Mouse (Mus musculus): ENCODE data around the gene Rtp3. TPM values are rescaled to one million over a fixed set of nuclear protein-coding genes. Genes with fewer than 3 reads are reported as not detected.
A peak's percentile ranks its signal among the peaks of the same experiment; 100 is the strongest.

The Rtp3 gene
- polyA plus RNA-seq, 1 experiment from 2014 or later: 0.11 TPM

- no peak for ATAC-seq (ENCODE audit: low FRiP score)
- Histone ChIP-seq H3K36me3 (ENCODE audit: control insufficient read depth, insufficient read depth, low read length) (no peaks in the 10 kb centered on the region), H3K9me3 (ENCODE audit: control insufficient read depth, low read length) (no peaks in the 10 kb centered on the region), H3K27ac (ENCODE audit: low read depth, low read length) (no peak overlapping the region), H3K27me3 (ENCODE audit: control insufficient read depth, insufficient read depth, low read length) (peaks cover 20% of the 10 kb centered on the region; the same call in 1 of the 2 replicates), H3K4me1 (ENCODE audit: control insufficient read depth, insufficient read depth, low read length) (peaks cover 21% of the 10 kb centered on the region), H3K4me2 (no peak overlapping the region), H3K9ac (ENCODE audit: low read length) (no peak overlapping the region), H3K4me3 (ENCODE audit: low read depth, low read length) (no peak overlapping the region)
- 95% methylated on average over 13 of the region's 13 CpGs for WGBS
- peak; percentile 45 for DNase-seq (ENCODE audit: low spot score, missing footprints)
Measured at GRCm38 (mm10) chr9:110951866-110952265, 38.5 kb downstream of the Rtp3 start.

GRCm38 (mm10) chr9:110951397-110951796 is 39.0 kb downstream of the Rtp3 start, which contains the start of gene Lrrc2:
Gene Lrrc2, plus strand, starts transcription at chr9:110951545.
- DNase-seq (ENCODE audit: low spot score, missing footprints): peak; percentile 37
- WGBS: 88% methylated on average over 11 of the region's 11 CpGs

GRCm38 (mm10) chr9:110950109-110950508 is 40.3 kb downstream of the Rtp3 start:
- no peak for ATAC-seq (ENCODE audit: low FRiP score)
- no peak overlapping the region for H3K4me3 ChIP-seq (ENCODE audit: low read depth, low read length)
- no peak overlapping the region for H3K9ac ChIP-seq (ENCODE audit: low read length)
- 99% methylated on average over 3 of the region's 3 CpGs for WGBS
- H3K27me3 ChIP-seq (ENCODE audit: control insufficient read depth, insufficient read depth, low read length): peaks cover 27% of the 10 kb centered on the region
- no peak overlapping the region for H3K4me2 ChIP-seq
- no peaks in the 10 kb centered on the region for H3K9me3 ChIP-seq (ENCODE audit: control insufficient read depth, low read length)
- H3K36me3 ChIP-seq (ENCODE audit: control insufficient read depth, insufficient read depth, low read length): no peaks in the 10 kb centered on the region
- peak; percentile 76 for DNase-seq (ENCODE audit: low spot score, missing footprints)
- no peak overlapping the region for H3K27ac ChIP-seq (ENCODE audit: low read depth, low read length)
- peaks cover 27% of the 10 kb centered on the region for H3K4me1 ChIP-seq (ENCODE audit: control insufficient read depth, insufficient read depth, low read length)

More at GRCm38 (mm10) chr9:110951397-110951796, 39.0 kb downstream of the Rtp3 start, which contains the start of gene Lrrc2:
- peaks cover 20% of the 10 kb centered on the region; the same call in 1 of the 2 replicates for H3K27me3 ChIP-seq (ENCODE audit: control insufficient read depth, insufficient read depth, low read length)
- no peak within 1 kb of the TSS for H3K9ac ChIP-seq (ENCODE audit: low read length)
- H3K27ac ChIP-seq (ENCODE audit: low read depth, low read length): no peak within 1 kb of the TSS
- no peak for ATAC-seq (ENCODE audit: low FRiP score)
- peaks cover 25% of the 10 kb centered on the region for H3K4me1 ChIP-seq (ENCODE audit: control insufficient read depth, insufficient read depth, low read length)
- no peaks in the 10 kb centered on the region for H3K9me3 ChIP-seq (ENCODE audit: control insufficient read depth, low read length)
- H3K36me3 ChIP-seq (ENCODE audit: control insufficient read depth, insufficient read depth, low read length): no peaks in the 10 kb centered on the region
- no peak within 1 kb of the TSS for H3K4me3 ChIP-seq (ENCODE audit: low read depth, low read length)
- H3K4me2 ChIP-seq: no peak within 1 kb of the TSS

GRCm38 (mm10) chr9:110948813-110949310 is 41.5 kb downstream of the Rtp3 start:
- Histone ChIP-seq H3K4me3 (ENCODE audit: low read depth, low read length) (no peak overlapping the region), H3K27ac (ENCODE audit: low read depth, low read length) (no peak overlapping the region), H3K9me3 (ENCODE audit: control insufficient read depth, low read length) (no peaks in the 10 kb centered on the region), H3K4me2 (no peak overlapping the region), H3K27me3 (ENCODE audit: control insufficient read depth, insufficient read depth, low read length) (peaks cover 37% of the 10 kb centered on the region), H3K36me3 (ENCODE audit: control insufficient read depth, insufficient read depth, low read length) (no peaks in the 10 kb centered on the region), H3K9ac (ENCODE audit: low read length) (no peak overlapping the region), H3K4me1 (ENCODE audit: control insufficient read depth, insufficient read depth, low read length) (peaks cover 19% of the 10 kb centered on the region)
- WGBS: 62% methylated on average over 8 of the region's 8 CpGs
- DNase-seq (ENCODE audit: low spot score, missing footprints): peak; percentile 77
- ATAC-seq (ENCODE audit: low FRiP score): no peak

GRCm38 (mm10) chr9:110947900-110948299 is 42.5 kb downstream of the Rtp3 start:
- Histone ChIP-seq H3K4me3 (ENCODE audit: low read depth, low read length) (no peak overlapping the region), H3K36me3 (ENCODE audit: control insufficient read depth, insufficient read depth, low read length) (no peaks in the 10 kb centered on the region), H3K4me1 (ENCODE audit: control insufficient read depth, insufficient read depth, low read length) (peaks cover 19% of the 10 kb centered on the region), H3K27me3 (ENCODE audit: control insufficient read depth, insufficient read depth, low read length) (peaks cover 36% of the 10 kb centered on the region), H3K4me2 (no peak overlapping the region), H3K9me3 (ENCODE audit: control insufficient read depth, low read length) (no peaks in the 10 kb centered on the region), H3K9ac (ENCODE audit: low read length) (no peak overlapping the region), H3K27ac (ENCODE audit: low read depth, low read length) (no peak overlapping the region)
- 9% methylated on average over 6 of the region's 6 CpGs for WGBS
- ATAC-seq (ENCODE audit: low FRiP score) (no peak), DNase-seq (ENCODE audit: low spot score, missing footprints) (peak; percentile 85)

GRCm38 (mm10) chr9:110947261-110947661 is 43.1 kb downstream of the Rtp3 start:
- no peak overlapping the region for H3K4me3 ChIP-seq (ENCODE audit: low read depth, low read length)
- DNase-seq (ENCODE audit: low spot score, missing footprints) (no peak), ATAC-seq (ENCODE audit: low FRiP score) (peak; percentile 52)
- H3K27me3 ChIP-seq (ENCODE audit: control insufficient read depth, insufficient read depth, low read length): peaks cover 29% of the 10 kb centered on the region
- peaks cover 19% of the 10 kb centered on the region for H3K4me1 ChIP-seq (ENCODE audit: control insufficient read depth, insufficient read depth, low read length)
- H3K9me3 ChIP-seq (ENCODE audit: control insufficient read depth, low read length): no peaks in the 10 kb centered on the region
- no peaks in the 10 kb centered on the region for H3K36me3 ChIP-seq (ENCODE audit: control insufficient read depth, insufficient read depth, low read length)
- no peak overlapping the region for H3K9ac ChIP-seq (ENCODE audit: low read length)
- 3% methylated on average over 6 of the region's 6 CpGs for WGBS
- H3K27ac ChIP-seq (ENCODE audit: low read depth, low read length): no peak overlapping the region
- peak overlapping the region; percentile 20; the same call in 1 of the 2 replicates for H3K4me2 ChIP-seq

- peak; percentile 92 for DNase-seq (ENCODE audit: low spot score, missing footprints)
- peak; percentile 17; the same call in 1 of the 2 replicates for ATAC-seq (ENCODE audit: low FRiP score)
- 3% methylated on average over 20 of the region's 20 CpGs for WGBS
- peaks cover 29% of the 10 kb centered on the region for H3K27me3 ChIP-seq (ENCODE audit: control insufficient read depth, insufficient read depth, low read length)
- no peak overlapping the region for H3K4me3 ChIP-seq (ENCODE audit: low read depth, low read length)
- H3K27ac ChIP-seq (ENCODE audit: low read depth, low read length): no peak overlapping the region
- no peaks in the 10 kb centered on the region for H3K36me3 ChIP-seq (ENCODE audit: control insufficient read depth, insufficient read depth, low read length)
- no peak overlapping the region for H3K9ac ChIP-seq (ENCODE audit: low read length)
- no peaks in the 10 kb centered on the region for H3K9me3 ChIP-seq (ENCODE audit: control insufficient read depth, low read length)
- H3K4me2 ChIP-seq: peak overlapping the region; percentile 20; the same call in 1 of the 2 replicates
- H3K4me1 ChIP-seq (ENCODE audit: control insufficient read depth, insufficient read depth, low read length): peaks cover 19% of the 10 kb centered on the region
Measured at GRCm38 (mm10) chr9:110946548-110947044, 43.8 kb downstream of the Rtp3 start.

- Histone ChIP-seq H3K27me3 (ENCODE audit: control insufficient read depth, insufficient read depth, low read length) (peaks cover 24% of the 10 kb centered on the region), H3K9ac (ENCODE audit: low read length) (no peak within 1 kb of the TSS), H3K4me1 (ENCODE audit: control insufficient read depth, insufficient read depth, low read length) (peaks cover 19% of the 10 kb centered on the region), H3K27ac (ENCODE audit: low read depth, low read length) (no peak within 1 kb of the TSS), H3K36me3 (ENCODE audit: control insufficient read depth, insufficient read depth, low read length) (no peaks in the 10 kb centered on the region), H3K9me3 (ENCODE audit: control insufficient read depth, low read length) (no peaks in the 10 kb centered on the region), H3K4me3 (ENCODE audit: low read depth, low read length) (no peak within 1 kb of the TSS), H3K4me2 (peak within 1 kb of the TSS; percentile 20; the same call in 1 of the 2 replicates)
- DNase-seq (ENCODE audit: low spot score, missing footprints): peak; percentile 82
- ATAC-seq (ENCODE audit: low FRiP score): no peak
- 7% methylated on average over 11 of the region's 11 CpGs for WGBS
Measured at GRCm38 (mm10) chr9:110945926-110946325, 44.5 kb downstream of the Rtp3 start, which contains the start of gene Tdgf1. Gene Tdgf1, minus strand, starts transcription at chr9:110946158.

- ATAC-seq (ENCODE audit: low FRiP score) (no peak), DNase-seq (ENCODE audit: low spot score, missing footprints) (peak; percentile 89)
- Histone ChIP-seq H3K4me2 (no peak overlapping the region), H3K4me1 (ENCODE audit: control insufficient read depth, insufficient read depth, low read length) (peaks cover 19% of the 10 kb centered on the region), H3K9me3 (ENCODE audit: control insufficient read depth, low read length) (no peaks in the 10 kb centered on the region), H3K4me3 (ENCODE audit: low read depth, low read length) (no peak overlapping the region), H3K36me3 (ENCODE audit: control insufficient read depth, insufficient read depth, low read length) (no peaks in the 10 kb centered on the region), H3K9ac (ENCODE audit: low read length) (no peak overlapping the region), H3K27ac (ENCODE audit: low read depth, low read length) (no peak overlapping the region), H3K27me3 (ENCODE audit: control insufficient read depth, insufficient read depth, low read length) (peaks cover 24% of the 10 kb centered on the region)
- 23% methylated on average over 18 of the region's 18 CpGs for WGBS
Measured at GRCm38 (mm10) chr9:110945343-110945742, 45.0 kb downstream of the Rtp3 start.

All from midbrain, embryonic 11.5 days (tissue).